Mouse (Mus musculus): ENCODE measurements at regions not wholly inside any gene's neighbourhood (a gene's known extent, or its start where the extent isn't known, plus 50 kb on each side); places are given as distances from the start of the nearest gene placed in this dataset.
A peak's percentile ranks its signal among the peaks of the same experiment; 100 is the strongest.
"Not testable (repeated sequence)": the region's sequence is repeated elsewhere in the genome, so short reads cannot be mapped to it uniquely, and the experiment has no call there.

DNA sequence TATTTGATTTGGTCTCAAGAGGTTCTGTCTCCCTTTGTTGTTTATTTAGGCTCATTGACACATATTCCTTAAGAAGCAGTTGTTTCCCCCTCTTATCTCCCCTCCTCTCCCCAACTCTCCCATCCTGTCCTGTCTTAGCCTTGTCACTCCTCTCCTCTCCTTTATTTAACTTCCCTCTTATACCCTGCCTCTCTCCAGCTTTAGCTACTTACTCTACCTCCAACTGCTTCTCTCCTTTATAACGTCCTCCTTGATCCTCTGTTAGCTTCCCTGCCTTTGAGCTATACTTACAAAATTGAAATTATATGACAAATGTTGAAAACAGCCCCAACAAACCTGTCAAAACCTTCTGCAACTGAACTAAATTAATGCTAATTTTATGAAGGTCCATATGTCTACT, 841.7 kb upstream of the G6pd2 start:
- Histone ChIP-seq H3K36me3 (ENCODE audit: control insufficient read depth, insufficient read depth, low read length) (no peaks in the 10 kb centered on the region), H3K4me3 (ENCODE audit: low read depth, low read length) (no peak overlapping the region), H3K9me3 (replicated peaks; ENCODE audit: control insufficient read depth, low read length, poor library complexity, severe bottlenecking) (no peaks in the 10 kb centered on the region), H3K4me2 (ENCODE audit: low read length) (no peak overlapping the region), H3K27me3 (ENCODE audit: control insufficient read depth, insufficient read depth, low read depth, low read length) (no peaks in the 10 kb centered on the region), H3K9ac (ENCODE audit: low read depth, low read length) (no peak overlapping the region), H3K4me1 (ENCODE audit: control insufficient read depth, insufficient read depth, low read length) (no peaks in the 10 kb centered on the region), H3K27ac (ENCODE audit: low read length) (no peak overlapping the region)
- no peak for ATAC-seq
- 34% methylated on average over 1 of the region's 1 CpGs for WGBS

DNA sequence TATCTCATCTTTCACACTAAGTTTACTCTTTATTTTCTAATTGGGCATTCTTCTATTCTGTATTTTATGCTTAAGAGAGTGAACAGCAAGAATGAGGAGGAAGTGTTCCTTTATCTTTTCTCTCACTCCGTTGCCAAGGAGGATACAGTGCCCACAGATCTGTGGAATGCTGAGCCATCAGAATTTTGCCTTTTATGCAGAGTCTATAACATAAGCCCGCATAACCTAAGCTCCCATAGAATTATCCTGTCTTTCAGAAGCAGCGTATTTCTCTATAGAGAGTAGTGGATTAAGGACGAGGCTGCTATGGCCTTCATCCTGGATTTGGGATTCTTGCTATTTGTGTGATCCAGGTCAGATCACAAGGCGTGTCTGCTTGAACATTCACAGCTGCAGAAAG, 839.1 kb upstream of the G6pd2 start:
- 27% methylated on average over 5 of the region's 5 CpGs for WGBS
- no peak overlapping the region for H3K27ac ChIP-seq (ENCODE audit: low read length)
- H3K4me2 ChIP-seq (ENCODE audit: low read length) = no peak overlapping the region
- H3K4me1 ChIP-seq (ENCODE audit: control insufficient read depth, insufficient read depth, low read length) = no peaks in the 10 kb centered on the region
- no peak for ATAC-seq
- H3K36me3 ChIP-seq (ENCODE audit: control insufficient read depth, insufficient read depth, low read length) = no peaks in the 10 kb centered on the region
- no peak overlapping the region for H3K9ac ChIP-seq (ENCODE audit: low read depth, low read length)
- H3K27me3 ChIP-seq (ENCODE audit: control insufficient read depth, insufficient read depth, low read depth, low read length) = no peaks in the 10 kb centered on the region
- H3K4me3 ChIP-seq (ENCODE audit: low read depth, low read length) = no peak overlapping the region
- no peaks in the 10 kb centered on the region for H3K9me3 ChIP-seq (replicated peaks; ENCODE audit: control insufficient read depth, low read length, poor library complexity, severe bottlenecking)

DNA sequence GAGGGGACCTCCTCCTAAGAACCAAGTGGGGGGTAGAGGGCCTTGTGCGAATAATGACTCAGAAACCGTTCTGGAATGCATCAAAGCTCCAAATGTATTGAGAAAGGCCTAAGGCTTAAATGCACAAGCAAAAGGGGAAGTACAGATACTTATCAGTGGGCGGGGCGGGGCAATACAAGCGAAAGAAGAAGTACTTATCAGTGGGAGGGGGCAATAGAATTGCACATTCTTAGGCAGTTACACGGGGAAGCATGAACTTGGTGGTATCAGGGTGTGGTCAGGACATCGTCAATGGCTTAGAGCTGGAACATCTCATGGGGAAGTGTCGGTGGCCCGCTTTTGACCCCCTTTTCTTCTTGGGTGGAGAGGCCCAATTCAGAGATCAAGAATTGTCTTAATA, 829.9 kb upstream of the G6pd2 start:
- no peaks in the 10 kb centered on the region for H3K9me3 ChIP-seq (replicated peaks; ENCODE audit: control insufficient read depth, low read length, poor library complexity, severe bottlenecking)
- H3K9ac ChIP-seq (ENCODE audit: low read depth, low read length) = no peak overlapping the region
- no peaks in the 10 kb centered on the region for H3K4me1 ChIP-seq (ENCODE audit: control insufficient read depth, insufficient read depth, low read length)
- H3K4me3 ChIP-seq (ENCODE audit: low read depth, low read length) = no peak overlapping the region
- no peaks in the 10 kb centered on the region for H3K27me3 ChIP-seq (ENCODE audit: control insufficient read depth, insufficient read depth, low read depth, low read length)
- H3K27ac ChIP-seq (ENCODE audit: low read length) = no peak overlapping the region
- no peak overlapping the region for H3K4me2 ChIP-seq (ENCODE audit: low read length)
- no peaks in the 10 kb centered on the region for H3K36me3 ChIP-seq (ENCODE audit: control insufficient read depth, insufficient read depth, low read length)
- WGBS = 88% methylated on average over 9 of the region's 9 CpGs
- ATAC-seq = no peak

DNA sequence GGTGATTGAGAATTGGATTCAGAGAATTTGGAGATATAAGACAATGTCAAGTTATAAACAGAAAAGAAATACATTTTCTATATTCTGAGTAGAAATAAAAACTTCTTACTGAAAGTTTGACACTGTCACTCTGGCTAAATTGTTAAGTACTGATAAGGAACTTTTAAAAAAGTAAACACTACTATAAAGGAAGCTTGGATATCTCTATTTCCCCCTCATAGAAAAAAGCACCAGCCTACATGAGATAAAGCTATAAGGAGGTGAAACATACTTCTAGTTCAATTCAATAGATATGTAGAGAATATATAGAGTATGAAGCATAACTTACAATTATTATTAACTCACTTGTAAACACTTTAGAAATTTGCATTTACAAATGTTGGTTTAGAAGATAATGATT, 820.3 kb upstream of the G6pd2 start:
- Histone ChIP-seq H3K9me3 (replicated peaks; ENCODE audit: control insufficient read depth, low read length, poor library complexity, severe bottlenecking) (no peaks in the 10 kb centered on the region), H3K4me3 (ENCODE audit: low read depth, low read length) (no peak overlapping the region), H3K4me1 (ENCODE audit: control insufficient read depth, insufficient read depth, low read length) (no peaks in the 10 kb centered on the region)

DNA sequence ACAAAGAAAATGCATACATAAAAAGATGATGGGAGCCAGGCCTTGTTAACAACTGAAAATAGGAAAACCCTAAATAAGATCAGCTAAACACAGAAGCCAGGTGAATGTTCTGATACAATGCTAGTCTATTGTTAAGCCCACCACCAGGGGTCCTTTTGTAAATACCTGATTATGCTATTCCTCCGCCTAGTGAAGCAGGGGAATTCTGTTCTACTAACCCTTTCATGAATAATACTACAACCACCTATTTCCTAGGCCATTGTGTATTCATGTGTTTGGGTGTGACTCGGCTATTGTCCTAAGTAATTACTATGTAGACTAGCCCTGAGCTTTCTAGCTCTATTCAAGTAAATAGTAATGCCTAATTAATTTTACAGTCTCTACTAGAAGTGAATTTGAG, 819.3 kb upstream of the G6pd2 start:
- 65% methylated on average over 2 of the region's 2 CpGs for WGBS
- ATAC-seq; H3K4me1 ChIP-seq (ENCODE audit: control insufficient read depth, insufficient read depth, low read length); H3K4me3 ChIP-seq (ENCODE audit: low read depth, low read length); H3K27ac ChIP-seq (ENCODE audit: low read length); H3K36me3 ChIP-seq (ENCODE audit: control insufficient read depth, insufficient read depth, low read length); H3K27me3 ChIP-seq (ENCODE audit: control insufficient read depth, insufficient read depth, low read depth, low read length); H3K9me3 ChIP-seq (replicated peaks; ENCODE audit: control insufficient read depth, low read length, poor library complexity, severe bottlenecking); H3K9ac ChIP-seq (ENCODE audit: low read depth, low read length); H3K4me2 ChIP-seq (ENCODE audit: low read length): not testable (repeated sequence)

More for the DNA sequence above, 820.3 kb upstream of the G6pd2 start:
- no peak for ATAC-seq
- Histone ChIP-seq H3K27ac (ENCODE audit: low read length) (no peak overlapping the region), H3K36me3 (ENCODE audit: control insufficient read depth, insufficient read depth, low read length) (no peaks in the 10 kb centered on the region), H3K4me2 (ENCODE audit: low read length) (no peak overlapping the region), H3K9ac (ENCODE audit: low read depth, low read length) (no peak overlapping the region), H3K27me3 (ENCODE audit: control insufficient read depth, insufficient read depth, low read depth, low read length) (no peaks in the 10 kb centered on the region)

DNA sequence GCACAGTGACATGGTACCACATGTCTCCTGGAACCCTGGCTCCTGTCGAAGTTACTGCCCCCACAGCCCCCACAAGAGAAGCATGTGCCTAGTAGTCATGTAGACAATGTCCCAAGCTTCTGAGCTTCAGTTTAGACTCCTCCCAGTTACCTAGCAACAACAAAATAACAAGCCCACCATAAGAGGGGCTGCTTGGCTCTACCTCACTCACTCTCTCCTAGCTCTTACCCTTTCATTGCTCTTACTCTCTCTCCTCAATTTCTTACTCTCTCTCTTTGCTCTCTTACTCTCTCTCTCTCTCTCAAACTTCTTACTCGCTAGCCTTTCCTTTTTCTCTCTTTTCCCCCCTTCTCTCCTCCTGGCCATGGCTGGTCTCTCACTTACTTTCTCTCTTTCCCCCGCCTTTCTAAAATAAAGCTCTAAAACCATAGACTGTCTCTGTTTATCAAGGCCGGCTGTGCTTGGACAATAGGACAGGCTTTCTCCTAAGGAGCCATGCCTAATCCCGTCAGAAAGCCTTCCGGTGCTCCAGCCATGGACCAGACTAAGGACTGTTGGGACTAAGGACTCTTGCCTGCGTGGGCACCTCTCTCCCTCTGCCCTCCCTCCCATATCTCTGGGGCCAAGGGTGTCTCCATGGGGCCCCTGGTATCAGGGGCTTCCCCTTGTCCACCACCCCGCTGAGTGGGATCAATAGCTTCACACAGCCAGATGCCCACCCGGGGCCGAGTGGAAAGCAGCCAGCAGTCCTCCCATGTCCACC, 813.7 kb upstream of the G6pd2 start:
- Histone ChIP-seq H3K9me3 (replicated peaks; ENCODE audit: control insufficient read depth, low read length, poor library complexity, severe bottlenecking) (no peaks in the 10 kb centered on the region; the same call in 1 of the 2 replicates), H3K36me3 (ENCODE audit: control insufficient read depth, insufficient read depth, low read length) (no peaks in the 10 kb centered on the region), H3K4me1 (ENCODE audit: control insufficient read depth, insufficient read depth, low read length) (no peaks in the 10 kb centered on the region), H3K4me3 (ENCODE audit: low read depth, low read length) (no peak overlapping the region), H3K27ac (ENCODE audit: low read length) (no peak overlapping the region), H3K9ac (ENCODE audit: low read depth, low read length) (no peak overlapping the region), H3K4me2 (ENCODE audit: low read length) (no peak overlapping the region), H3K27me3 (ENCODE audit: control insufficient read depth, insufficient read depth, low read depth, low read length) (no peaks in the 10 kb centered on the region)
- WGBS = 27% methylated on average over 10 of the region's 10 CpGs
- no peak for ATAC-seq

DNA sequence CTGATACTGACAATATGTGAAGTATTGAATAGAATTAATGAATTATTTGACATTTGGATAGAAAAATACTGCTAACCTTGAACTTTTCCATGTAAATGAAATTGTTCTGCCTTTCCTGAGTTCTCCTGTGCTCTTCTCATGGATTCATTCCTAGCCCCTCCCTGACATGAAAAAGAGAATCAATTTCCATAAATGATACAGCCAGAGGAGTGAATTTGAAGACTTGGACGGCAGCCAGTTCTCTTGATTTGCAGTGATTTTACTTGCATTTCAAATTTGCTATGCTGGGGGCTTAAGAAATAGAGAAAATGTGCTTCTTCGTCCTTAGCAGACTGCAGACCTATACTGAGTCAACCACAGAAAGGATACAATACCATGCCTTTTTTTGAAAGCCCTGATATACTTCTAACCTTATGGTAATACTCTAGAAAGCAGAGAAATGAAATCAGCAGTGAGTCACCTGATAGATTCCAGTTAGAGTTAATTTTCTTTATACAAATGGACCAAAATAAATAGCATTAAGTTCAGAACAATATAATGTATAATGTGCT, 773.0 kb upstream of the G6pd2 start:
- H3K36me3 ChIP-seq (ENCODE audit: control insufficient read depth, insufficient read depth, low read length) = no peaks in the 10 kb centered on the region
- H3K27ac ChIP-seq (ENCODE audit: low read length) = no peak overlapping the region
- no peaks in the 10 kb centered on the region for H3K27me3 ChIP-seq (ENCODE audit: control insufficient read depth, insufficient read depth, low read depth, low read length)
- H3K9ac ChIP-seq (ENCODE audit: low read depth, low read length) = no peak overlapping the region
- H3K9me3 ChIP-seq (replicated peaks; ENCODE audit: control insufficient read depth, low read length, poor library complexity, severe bottlenecking) = no peaks in the 10 kb centered on the region
- ATAC-seq = peak; percentile 73
- no peak overlapping the region for H3K4me2 ChIP-seq (ENCODE audit: low read length)
- H3K4me1 ChIP-seq (ENCODE audit: control insufficient read depth, insufficient read depth, low read length) = no peaks in the 10 kb centered on the region
- WGBS = 44% methylated on average over 2 of the region's 2 CpGs
- no peak overlapping the region for H3K4me3 ChIP-seq (ENCODE audit: low read depth, low read length)
